Mouse (Mus musculus) thymus, adult 2 months (tissue): ENCODE data around the gene Metrn. TPM values are rescaled to one million over a fixed set of nuclear protein-coding genes. Genes with fewer than 3 reads are reported as not detected.
"Not testable (repeated sequence)": the region's sequence is repeated elsewhere in the genome, so short reads cannot be mapped to it uniquely, and the experiment has no call there.

Experiments
- DNase-seq: peaks from one replicate; pipeline ENCODE4 v3.0.0; 2021
- H3K27ac ChIP-seq: fragments of 200-500 bp; 2 replicates; pipeline ENCODE4 v1.5.1; 2012; ENCODE audit warnings: low read length, control low read depth; ENCODE audit not compliant: control insufficient read depth, insufficient read depth
- H3K27me3 ChIP-seq: fragments of 200-500 bp; 2 replicates; pipeline ENCODE4 v1.6.1; 2012; ENCODE audit warnings: mild to moderate bottlenecking, low read length, moderate library complexity, mixed read lengths; ENCODE audit not compliant: control insufficient read depth, insufficient read depth
- H3K36me3 ChIP-seq: fragments of 200-500 bp; 2 replicates; pipeline ENCODE4 v1.6.1; 2012; ENCODE audit warnings: mild to moderate bottlenecking, low read length, moderate library complexity; ENCODE audit not compliant: control insufficient read depth, insufficient read depth
- H3K4me1 ChIP-seq: fragments of 200-500 bp; replicated peaks from 2 replicates; pipeline ENCODE4 v1.6.1; 2012; ENCODE audit warnings: low read length; ENCODE audit not compliant: control insufficient read depth, insufficient read depth
- H3K4me3 ChIP-seq: fragments of 200-500 bp; 2 replicates; pipeline ENCODE4 v1.5.1; 2012; ENCODE audit warnings: mild to moderate bottlenecking, low read length, control low read depth, moderate library complexity; ENCODE audit not compliant: control insufficient read depth, insufficient read depth
- CTCF ChIP-seq: fragments of 200-500 bp; IDR thresholded peaks from 2 replicates; pipeline ENCODE4 v1.5.1; 2012; ENCODE audit warnings: mild to moderate bottlenecking, control low read depth, low read length, moderate library complexity, borderline replicate concordance; ENCODE audit not compliant: control insufficient read depth, poor library complexity, insufficient read depth; ENCODE audit errors: extremely low read depth
- POLR2A ChIP-seq: fragments of 200-500 bp; IDR thresholded peaks from 2 replicates; pipeline ENCODE4 v1.6.1; 2012; ENCODE audit warnings: mild to moderate bottlenecking, low read length, control low read depth, moderate library complexity; ENCODE audit not compliant: control insufficient read depth, poor library complexity, insufficient read depth; ENCODE audit errors: extremely low read depth
- WGBS: fragments of 180-500 bp; shearing (Covaris S2); methylation state at CpG from one replicate; pipeline ENCODE4 v1.1.7; 2018; 5-methylcytosine and 5-hydroxymethylcytosine counted together
- polyA plus RNA-seq: library from polyadenylated mRNA; depleted of rRNA; stranded (reverse); fragments of >200 nt; gene quantifications from 2 replicates; pipeline ENCODE4 v1.2.3, GENCODE M21; 2012

Metrn gene
- polyA plus RNA-seq, 1 experiment: 171 TPM

- 1% methylated on average over 95 of the region's 100 CpGs for WGBS
- DNase-seq: no peak
- Histone ChIP-seq H3K27ac (no peak within 1 kb of the TSS), H3K4me3 (0 out of 2 replicates have a peak within 1 kb of the TSS, but pooled peaks have one; percentile 2), H3K4me1 (no peaks in the 10 kb centered on the region), H3K27me3 (peaks cover 14% of the 10 kb centered on the region; the same call in 1 of the 2 replicates), H3K36me3 (no peaks in the 10 kb centered on the region)
- TF ChIP-seq CTCF (no peak), POLR2A (no peak)
These were observed 12.1 kb upstream of the Metrn start, which contains the start of gene Fbxl16 for GRCm38 (mm10) chr17:25808789-25809605. TSS of gene Fbxl16 (plus strand) at chr17:25809085.

- peaks cover 14% of the 10 kb centered on the region; the same call in 1 of the 2 replicates for H3K27me3 ChIP-seq
- DNase-seq: no peak
- no peak for TF ChIP-seq CTCF
- no peak for TF ChIP-seq POLR2A
- H3K36me3 ChIP-seq: no peaks in the 10 kb centered on the region
- H3K27ac ChIP-seq: no peak overlapping the region
- 49% methylated on average over 5 of the region's 5 CpGs for WGBS
- no peaks in the 10 kb centered on the region for H3K4me1 ChIP-seq
- H3K4me3 ChIP-seq: no peak overlapping the region
These were observed 11.1 kb upstream of the Metrn start for GRCm38 (mm10) chr17:25808028-25808427.

- 38% methylated on average over 2 of the region's 2 CpGs for WGBS
- not testable (repeated sequence) for H3K4me3 ChIP-seq, DNase-seq, H3K27ac ChIP-seq, H3K36me3 ChIP-seq, H3K4me1 ChIP-seq
- H3K27me3 ChIP-seq: peaks cover 14% of the 10 kb centered on the region; the same call in 1 of the 2 replicates
These were observed 10.5 kb upstream of the Metrn start for GRCm38 (mm10) chr17:25807452-25807851.

GRCm38 (mm10) chr17:25806507-25806906, 9.6 kb upstream of the Metrn start:
- H3K4me1 ChIP-seq: no peaks in the 10 kb centered on the region
- DNase-seq: no peak
- 82% methylated on average over 4 of the region's 4 CpGs for WGBS
- no peak for TF ChIP-seq POLR2A
- no peak for TF ChIP-seq CTCF
- H3K27ac ChIP-seq: no peak overlapping the region
- H3K36me3 ChIP-seq: no peaks in the 10 kb centered on the region
- no peak overlapping the region for H3K4me3 ChIP-seq
- peaks cover 14% of the 10 kb centered on the region; the same call in 1 of the 2 replicates for H3K27me3 ChIP-seq

- Histone ChIP-seq H3K27ac (no peak overlapping the region), H3K36me3 (no peaks in the 10 kb centered on the region), H3K4me3 (no peak overlapping the region), H3K4me1 (no peaks in the 10 kb centered on the region), H3K27me3 (no peaks in the 10 kb centered on the region; the same call in 1 of the 2 replicates)
- DNase-seq: no peak
- no peak for TF ChIP-seq POLR2A
- no peak for TF ChIP-seq CTCF
- WGBS: 15% methylated on average over 10 of the region's 10 CpGs
These were observed 6.0 kb upstream of the Metrn start for GRCm38 (mm10) chr17:25802825-25803517.

GRCm38 (mm10) chr17:25801029-25801428, 4.1 kb upstream of the Metrn start:
- Histone ChIP-seq H3K27ac (no peak overlapping the region), H3K27me3 (no peaks in the 10 kb centered on the region), H3K4me3 (no peak overlapping the region), H3K4me1 (peaks cover 8% of the 10 kb centered on the region), H3K36me3 (no peaks in the 10 kb centered on the region)
- peak; percentile 73 for DNase-seq
- 8% methylated on average over 6 of the region's 6 CpGs for WGBS
- no peak for TF ChIP-seq POLR2A
- no peak for TF ChIP-seq CTCF
